Mouse (Mus musculus): ENCODE data around the gene Gm21788. TPM values are rescaled to one million over a fixed set of nuclear protein-coding genes. Genes with fewer than 3 reads are reported as not detected.
"Not testable (repeated sequence)": the region's sequence is repeated elsewhere in the genome, so short reads cannot be mapped to it uniquely, and the experiment has no call there.

Gene Gm21788
- not detected in 2 replicates for polyA plus RNA-seq (2015; fragmentation: Nextera tagmentation; extraction: Ambion mirVana)

- not testable (repeated sequence) for H3K4me3 ChIP-seq (ENCODE audit: low read depth, low read length); H3K4me1 ChIP-seq (ENCODE audit: control insufficient read depth, low read depth, low read length); H3K27ac ChIP-seq (ENCODE audit: low read length); ATAC-seq (ENCODE audit: low read depth); H3K4me2 ChIP-seq (ENCODE audit: low read depth, low read length); H3K36me3 ChIP-seq (ENCODE audit: control insufficient read depth, insufficient read depth); H3K9ac ChIP-seq (ENCODE audit: low read depth, low read length); H3K9me3 ChIP-seq (replicated peaks; ENCODE audit: control insufficient read depth, low read length); H3K27me3 ChIP-seq (ENCODE audit: control insufficient read depth, insufficient read depth, low read depth, low read length)
- WGBS (ENCODE audit: insufficient replicate concordance): no CpG with 5 or more reads among the region's 3 CpGs
Measured at GRCm38 (mm10) chrY:7404710-7405109, at the start of gene Gm21788. Gm21788 (plus strand) TSS chrY:7405010.

Other genes with a start within 250 kb of the Gm21788 start
- not detected in 2 replicates for gene Gm21244, start 235.7 kb upstream of the Gm21788 start, polyA plus RNA-seq (2015; fragmentation: Nextera tagmentation; extraction: Ambion mirVana)
- not detected in 2 replicates for gene Gm28998, start 151.2 kb upstream of the Gm21788 start, polyA plus RNA-seq (2015; fragmentation: Nextera tagmentation; extraction: Ambion mirVana)
- gene Gm20826, start 233.5 kb downstream of the Gm21788 start, polyA plus RNA-seq (2015; fragmentation: Nextera tagmentation; extraction: Ambion mirVana): not detected in 2 replicates